Mouse (Mus musculus) stomach, postnatal 0 days (tissue): ENCODE measurements at regions not wholly inside any gene's neighbourhood (a gene's known extent, or its start where the extent isn't known, plus 50 kb on each side); places are given as distances from the start of the nearest gene placed in this dataset.

ENCODE experiments used
- CTCF ChIP-seq: IDR thresholded peaks from 2 replicates; pipeline ENCODE4 v1.5.1; 2016; ENCODE audit warnings: antibody characterized with exemption, low read depth, mild to moderate bottlenecking, moderate library complexity
- EP300 ChIP-seq: optimal IDR thresholded peaks from 2 replicates; pipeline ENCODE3; 2016; ENCODE audit warnings: antibody characterized with exemption

DNA sequence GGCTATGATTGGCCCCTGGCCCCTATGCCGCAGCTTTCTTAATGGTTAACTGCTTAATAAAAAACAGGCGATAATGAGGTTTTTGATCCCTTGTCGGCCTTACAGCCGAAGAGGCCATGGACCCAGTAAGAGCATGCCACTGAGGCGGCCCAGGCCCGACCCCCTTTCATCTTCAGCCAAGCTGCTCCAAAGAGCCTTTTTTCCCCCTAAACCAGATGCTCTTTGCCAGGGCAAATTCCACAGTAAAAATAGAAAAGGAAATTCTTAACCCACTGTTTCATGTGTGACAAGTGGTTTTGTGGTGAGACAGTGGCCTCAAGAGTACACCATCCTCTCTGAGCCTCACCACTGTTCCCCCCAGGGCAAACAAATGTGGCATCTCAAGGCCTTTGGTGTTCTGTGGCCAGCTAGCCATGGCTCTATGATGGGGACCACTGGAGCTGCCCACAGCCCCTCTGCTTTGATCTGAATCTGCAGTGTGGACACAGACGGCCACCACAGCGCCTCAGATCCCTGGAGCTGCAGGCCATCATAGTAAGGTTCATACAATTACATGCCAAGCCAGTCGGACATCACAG lies 61.9 kb downstream of the Gm5294 start:
- no peak for TF ChIP-seq CTCF
- TF ChIP-seq EP300: no peak
